Mouse (Mus musculus) erythroid progenitor cell, adult 5-6 weeks (primary cell): ENCODE results near the gene Col5a3. TPM values are rescaled to one million over a fixed set of nuclear protein-coding genes. Genes with fewer than 3 reads are reported as not detected.
"Not testable (repeated sequence)": the region's sequence is repeated elsewhere in the genome, so short reads cannot be mapped to it uniquely, and the experiment has no call there.

Experiments used
- ATAC-seq: replicated peaks from 2 replicates; pipeline ENCODE4 v1.8.0; 2016; ENCODE audit warnings: moderate number of reproducible peaks, mild to moderate bottlenecking, moderate TSS enrichment, inconsistent platforms; ENCODE audit not compliant: poor library complexity, low FRiP score, severe bottlenecking
- total RNA-seq, 2 experiments: library from RNA; stranded (forward) in 1 of 2; stranded (reverse) in 1 of 2; fragments of 150-400 nt in 1 of 2; fragments of 186-747, 209-891 nt in 1 of 2; gene quantifications; 2 replicates each; pipeline versions ENCODE4 v1.2.3 to v1.2.4; 2015 to 2017; ENCODE audit warnings: low replicate concordance in 2 of 2

The Col5a3 gene
- 1.3 TPM in 1 of 2 replicates, not detected in the other for total RNA-seq (2015; ENCODE audit: low replicate concordance)
- 0.39 TPM in 1 of 2 replicates, not detected in the other for total RNA-seq (2017; ENCODE audit: low replicate concordance)

DNA sequence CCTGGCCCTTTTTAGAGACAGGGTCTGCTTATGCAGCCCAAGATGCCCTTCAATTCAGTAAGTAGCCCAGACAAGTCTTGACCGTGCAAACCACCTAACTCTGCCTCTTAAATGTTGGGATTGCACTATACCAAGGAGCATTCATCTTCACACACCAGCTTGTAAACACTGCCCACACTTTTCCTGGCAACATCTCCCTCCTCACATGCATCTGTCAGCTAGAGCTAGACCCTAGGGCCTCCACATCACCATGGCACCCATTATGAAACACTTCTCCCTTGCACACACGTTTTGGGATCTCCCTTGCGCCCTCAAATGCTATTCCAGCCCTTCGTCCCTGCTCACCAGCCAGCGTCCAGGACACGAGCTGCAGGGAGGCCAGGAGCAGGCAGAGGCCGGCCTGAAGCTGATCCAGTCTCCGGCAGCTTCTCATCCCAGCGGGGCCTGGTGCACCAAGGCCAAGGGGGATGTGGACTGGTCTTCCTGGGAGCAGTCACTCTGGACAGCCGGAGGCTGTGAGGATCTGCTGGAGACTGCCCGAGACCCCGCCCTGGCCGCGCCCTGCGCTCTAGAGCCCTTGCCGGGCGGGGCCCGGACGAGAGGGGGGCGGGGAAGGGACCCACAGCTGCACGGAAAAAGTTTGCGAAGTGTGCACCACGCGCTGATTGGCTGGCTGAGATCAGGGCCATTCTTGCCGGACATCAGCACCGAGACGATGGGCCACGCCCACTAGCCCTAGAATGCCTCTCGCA, at the start of gene Col5a3:
TSS of gene Col5a3 (minus strand) at position 547 of the 752 bp plus-strand sequence.
- ATAC-seq, result no peak

DNA sequence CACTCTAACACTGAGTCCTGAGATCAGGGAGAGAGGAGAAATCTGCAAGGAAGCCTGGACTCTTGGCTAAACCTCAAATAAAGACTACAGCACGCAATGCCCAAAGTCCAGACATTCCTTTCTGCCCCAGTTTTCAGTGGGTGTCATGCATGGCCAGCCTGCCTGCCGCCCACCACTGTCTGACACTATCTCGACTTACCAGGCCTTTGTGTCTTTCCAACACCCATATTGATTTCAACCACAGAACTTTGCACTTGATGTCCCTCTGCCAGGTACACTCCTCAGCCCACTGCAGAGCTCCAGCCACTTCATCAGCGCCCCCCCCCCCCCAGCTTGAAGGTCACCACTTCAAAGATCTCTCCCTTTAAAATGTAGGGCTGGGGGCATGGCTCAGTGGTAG, 47.4 kb upstream of the Col5a3 start:
- no peak for ATAC-seq

DNA sequence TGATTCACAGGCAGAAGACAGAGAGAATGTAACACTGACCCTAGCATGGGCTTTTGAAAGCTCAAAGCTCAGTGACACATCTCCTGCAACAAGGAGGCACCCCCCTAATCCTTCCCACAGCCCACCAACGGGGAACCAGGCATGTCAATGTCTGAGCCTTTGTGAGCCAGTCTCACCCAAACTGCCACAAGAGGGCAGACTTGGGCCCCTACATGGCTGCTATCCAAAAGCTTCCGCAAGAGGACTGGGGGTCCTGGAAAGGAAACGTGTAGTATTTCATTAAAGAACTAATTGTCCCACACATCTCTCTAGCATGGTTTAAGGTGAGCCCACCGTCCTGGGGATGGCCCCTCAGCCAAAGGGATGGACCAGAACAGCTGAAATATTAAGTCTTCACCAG, 47.0 kb upstream of the Col5a3 start:
- ATAC-seq, result no peak

DNA sequence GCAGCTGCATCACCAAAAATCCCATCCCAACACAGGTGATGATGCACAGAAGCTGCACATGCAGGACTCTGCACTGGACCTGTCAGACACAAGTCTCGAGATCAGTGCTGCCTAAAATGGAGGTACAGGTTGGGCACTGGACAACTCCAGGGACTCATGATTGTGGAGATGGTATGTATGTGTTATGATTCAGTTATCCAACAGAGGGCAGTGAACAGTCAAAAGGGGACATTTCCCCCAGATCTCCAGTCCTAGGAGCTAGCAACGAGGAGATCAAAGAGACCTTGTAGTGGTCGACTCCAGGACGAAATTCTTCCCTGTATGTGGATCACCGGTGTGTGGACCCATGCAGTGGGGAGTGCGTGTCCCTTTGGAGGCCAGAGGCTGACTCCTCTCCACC, 45.1 kb upstream of the Col5a3 start:
- no peak for ATAC-seq

DNA sequence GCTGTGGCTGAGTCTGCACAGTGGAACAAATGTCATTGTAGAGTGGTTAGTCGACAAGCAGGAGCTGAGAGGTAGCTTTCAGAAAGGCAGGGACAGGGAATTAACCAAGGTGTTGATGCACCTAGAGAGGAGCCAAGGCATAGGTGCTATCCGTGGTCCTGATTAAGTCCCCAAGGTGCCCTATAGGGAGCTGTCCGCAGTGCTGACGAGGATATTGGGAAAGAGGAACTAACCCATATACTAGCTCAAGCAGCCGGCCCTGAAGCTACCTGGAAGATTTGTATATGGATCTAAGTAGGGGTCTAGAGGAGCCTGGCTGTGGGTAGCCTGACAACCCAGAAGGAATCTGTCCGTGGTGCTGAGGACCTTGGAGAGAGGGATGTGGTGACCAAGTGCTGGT, 42.3 kb upstream of the Col5a3 start:
- ATAC-seq, result no peak

DNA sequence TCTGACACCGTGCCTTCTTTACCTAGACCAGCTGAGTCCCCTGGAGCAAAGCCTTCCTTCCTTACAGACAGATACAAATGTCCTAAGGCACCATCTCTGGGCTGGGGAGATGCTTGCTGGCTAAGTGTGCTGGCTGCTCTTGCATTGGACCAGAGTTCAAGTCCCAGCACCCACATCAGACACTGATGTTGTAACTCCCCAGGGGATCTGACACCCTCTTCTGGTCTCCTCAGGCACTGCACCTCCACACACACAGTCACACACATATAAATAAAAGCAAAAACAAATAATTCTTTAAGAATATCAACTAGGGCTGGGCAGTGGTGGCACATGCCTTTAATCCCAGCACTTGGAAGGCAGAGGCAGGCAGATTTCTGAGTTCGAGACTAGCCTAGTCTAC, 35.3 kb upstream of the Col5a3 start:
- no peak for ATAC-seq

DNA sequence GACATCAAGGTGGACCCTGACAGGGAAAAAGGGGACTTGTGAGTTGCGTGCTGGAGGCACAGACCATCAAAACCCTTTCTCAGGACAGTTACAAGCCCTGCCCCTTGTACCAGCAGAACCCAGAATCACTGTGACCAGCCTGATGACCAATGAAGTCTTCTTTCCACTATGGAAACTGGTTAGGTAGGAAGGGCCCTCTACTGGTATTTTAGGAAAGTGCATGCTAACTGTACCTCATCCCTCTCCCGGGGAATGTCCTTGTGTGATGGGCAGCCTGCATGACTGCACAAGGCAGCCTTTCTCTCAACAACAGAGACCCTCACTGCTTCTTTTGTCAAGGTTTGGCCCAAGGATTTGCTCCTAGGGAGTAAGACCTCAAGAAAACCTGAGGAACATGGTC, 27.8 kb upstream of the Col5a3 start:
- ATAC-seq, result no peak

DNA sequence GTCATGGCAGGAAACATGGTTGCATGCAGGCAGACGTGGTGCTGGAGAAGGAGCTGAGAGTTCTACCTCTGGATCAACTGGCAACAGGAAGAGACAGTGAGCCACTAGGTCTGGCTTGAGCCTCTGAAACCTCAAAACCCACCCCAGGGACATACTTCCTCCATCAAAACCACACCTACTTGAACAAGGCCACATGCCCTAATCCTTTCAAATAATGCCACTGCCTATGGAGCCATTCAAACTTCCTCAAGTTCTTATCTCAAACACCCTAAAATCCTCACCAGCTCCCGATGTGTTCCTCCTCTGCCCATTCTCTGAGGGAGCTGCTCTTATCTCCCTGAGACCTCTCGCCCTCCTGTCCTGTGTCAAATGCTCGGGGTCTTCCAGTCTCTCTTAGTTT, 27.3 kb upstream of the Col5a3 start:
- no peak for ATAC-seq

DNA sequence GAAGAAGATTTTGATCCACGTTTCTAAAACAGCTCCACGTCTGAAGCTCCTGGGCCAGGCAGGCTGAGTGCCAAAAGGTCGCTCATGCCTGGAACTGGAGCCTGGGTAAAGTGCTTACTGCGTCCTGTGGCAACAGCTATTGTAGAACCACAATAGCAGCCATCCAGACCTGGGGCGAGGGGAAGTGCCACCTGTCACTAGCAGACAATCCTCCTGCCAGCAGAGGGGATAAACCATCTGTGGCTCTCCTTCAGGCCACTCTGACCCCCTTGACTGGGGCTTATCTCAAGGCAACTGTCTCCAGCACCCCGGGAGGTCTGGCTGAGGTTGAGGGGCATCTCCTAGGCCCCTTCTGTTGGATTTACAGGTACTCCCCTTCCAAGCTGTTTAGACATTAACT, 24.1 kb upstream of the Col5a3 start:
- no peak for ATAC-seq

DNA sequence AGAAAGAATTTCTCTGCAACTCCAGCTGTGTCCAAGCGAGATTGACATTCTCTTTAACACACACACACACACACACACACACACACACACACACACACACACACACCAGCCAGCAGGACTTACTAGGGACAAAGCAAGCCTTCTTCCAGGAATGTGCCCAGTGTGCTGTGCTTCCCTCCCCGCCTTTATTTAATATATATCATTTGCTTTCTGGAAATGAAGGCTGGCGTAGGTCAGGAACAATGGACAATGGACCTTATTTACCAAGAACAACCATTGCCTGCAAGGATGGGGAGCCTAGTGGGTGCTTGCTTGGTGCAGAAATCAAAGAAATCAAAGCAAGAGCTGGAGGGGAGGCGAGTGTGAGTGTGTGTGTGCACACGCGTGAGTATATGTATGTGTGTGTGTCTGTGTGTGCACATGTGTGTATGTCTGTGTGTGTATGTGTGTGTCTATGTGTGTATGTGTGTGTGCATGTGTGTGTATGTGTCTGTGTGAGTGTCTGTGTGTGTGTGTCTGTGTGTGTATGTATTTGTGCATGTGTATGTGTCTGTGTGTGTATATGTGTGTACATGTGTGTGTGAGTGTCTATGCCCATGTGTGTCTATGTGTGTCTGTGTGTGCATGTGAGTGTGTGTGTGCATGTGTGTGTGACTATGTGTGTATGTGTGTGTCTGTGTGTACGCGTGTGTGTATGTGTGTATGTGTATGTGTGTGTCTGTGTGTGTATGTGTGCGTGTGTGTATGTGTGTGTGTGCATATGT, 22.5 kb upstream of the Col5a3 start:
- ATAC-seq, result no peak

DNA sequence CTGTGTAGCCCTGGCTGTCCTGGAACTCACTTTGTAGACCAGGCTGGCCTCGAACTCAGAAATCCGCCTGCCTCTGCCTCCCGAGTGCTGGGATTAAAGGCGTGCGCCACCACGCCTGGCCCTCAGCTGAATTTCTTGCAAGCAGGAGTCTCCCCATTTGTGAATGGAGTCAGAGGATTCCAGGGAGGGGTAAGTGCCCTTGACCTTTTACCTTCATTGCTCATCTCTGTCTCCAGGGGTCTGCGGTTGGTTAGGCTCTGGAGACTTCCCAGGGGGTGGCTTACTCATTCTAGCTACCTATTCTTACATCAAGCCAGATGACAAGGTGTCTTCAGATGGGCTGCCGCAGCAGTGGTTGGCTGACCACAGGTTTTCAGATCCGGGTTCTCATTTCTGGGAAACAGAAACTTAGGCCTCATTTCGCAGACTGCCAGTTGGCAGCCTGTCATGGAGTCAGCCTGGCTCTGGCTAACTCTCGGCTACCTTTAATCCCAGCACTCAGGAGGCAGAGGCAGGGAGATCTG, 20.6 kb upstream of the Col5a3 start:
- ATAC-seq, result not testable (repeated sequence)

DNA sequence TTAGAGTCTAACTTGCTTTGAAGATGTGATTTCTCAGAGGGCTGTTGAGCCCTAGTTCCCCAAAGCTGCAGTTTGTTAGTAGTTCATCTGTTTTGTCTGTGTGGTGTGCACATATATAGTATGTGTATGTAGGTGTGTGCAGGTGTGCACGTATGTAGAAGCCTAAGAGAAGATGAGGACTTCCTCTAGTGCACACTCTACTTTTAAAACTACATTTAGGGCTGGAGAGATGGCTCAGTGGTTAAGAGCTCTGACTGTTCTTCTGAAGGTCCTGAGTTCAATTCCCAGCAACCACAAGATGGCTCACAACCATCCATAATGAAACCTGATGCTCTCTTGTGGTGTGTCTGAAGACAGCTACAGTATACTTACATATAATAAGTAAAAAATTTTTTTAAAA, 20.0 kb upstream of the Col5a3 start:
- no peak for ATAC-seq

DNA sequence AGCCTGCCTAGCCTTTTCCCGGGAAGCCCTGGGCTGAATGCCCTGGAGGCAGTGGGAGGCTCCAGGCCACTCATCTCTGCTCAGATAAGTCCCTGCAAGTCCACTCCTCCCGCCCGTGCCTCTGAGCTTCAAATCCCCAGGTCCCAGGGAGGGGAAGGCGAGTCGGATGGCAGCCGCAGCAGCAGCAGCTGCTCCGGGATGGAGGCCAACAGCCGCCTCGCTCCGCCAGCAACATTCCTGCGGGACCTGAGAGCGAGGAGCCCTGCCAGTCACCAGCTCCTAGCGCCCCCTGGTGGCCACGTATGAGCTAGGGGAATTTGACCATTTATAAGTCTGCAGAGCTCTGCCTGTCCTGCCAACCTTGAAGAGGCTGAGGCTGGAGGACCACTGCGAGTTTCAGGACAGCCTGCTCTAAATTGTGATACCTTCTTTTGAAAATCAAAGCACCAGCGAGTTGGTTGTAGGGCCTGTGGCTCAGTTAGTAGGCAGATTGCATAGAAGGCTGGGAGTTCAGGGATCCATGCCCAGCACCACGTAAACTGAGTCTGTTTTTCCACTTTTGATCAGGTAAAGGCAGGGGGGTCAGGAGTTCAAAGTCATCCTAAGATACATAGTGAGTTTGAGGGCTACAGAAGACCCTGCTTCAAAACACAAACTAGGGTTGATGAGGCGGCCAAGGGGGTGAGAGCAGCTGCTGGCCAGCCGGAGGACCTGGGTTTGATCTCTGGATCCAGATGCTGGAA, 16.2 kb upstream of the Col5a3 start:
- ATAC-seq, result peak; percentile 71

DNA sequence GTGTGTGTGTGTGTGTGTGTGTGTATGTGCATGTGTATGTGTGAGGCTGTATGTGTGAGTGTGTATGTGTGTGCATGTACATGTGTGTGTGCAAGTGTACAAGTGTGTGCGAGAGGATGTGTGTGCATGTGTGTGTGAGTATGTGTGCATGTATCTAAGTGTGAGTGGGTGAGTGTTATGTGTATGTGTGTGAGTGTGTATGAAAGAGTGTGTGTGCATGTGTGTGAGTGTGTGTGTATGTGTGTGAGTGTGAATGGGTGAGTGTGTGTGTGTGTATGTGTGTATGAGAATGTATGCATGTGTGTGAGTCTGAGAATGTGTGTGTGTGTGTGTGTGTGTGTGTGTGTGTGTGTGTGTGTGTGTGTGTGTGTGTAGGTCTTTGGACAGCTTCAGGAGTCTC, 13.3 kb upstream of the Col5a3 start:
- no peak for ATAC-seq

DNA sequence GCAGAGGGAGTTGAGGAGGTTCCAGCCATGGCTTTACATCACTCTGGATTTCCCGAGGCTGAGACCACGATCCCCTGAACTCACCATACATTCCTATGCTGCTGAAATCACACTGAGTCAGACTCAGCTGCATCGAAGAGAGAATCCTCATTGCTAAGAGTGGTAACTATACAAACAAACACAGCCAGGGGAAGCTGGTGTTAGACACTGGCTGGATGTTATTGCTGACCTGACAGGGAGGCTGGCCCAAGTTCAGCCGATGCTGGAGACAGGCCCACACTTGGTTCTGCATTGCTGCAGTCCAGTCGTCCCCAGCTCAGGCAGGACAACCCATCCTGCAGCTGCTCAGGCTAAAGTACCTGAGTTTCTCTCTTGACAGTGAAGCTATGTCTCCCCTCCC, 10.9 kb upstream of the Col5a3 start:
- no peak for ATAC-seq

DNA sequence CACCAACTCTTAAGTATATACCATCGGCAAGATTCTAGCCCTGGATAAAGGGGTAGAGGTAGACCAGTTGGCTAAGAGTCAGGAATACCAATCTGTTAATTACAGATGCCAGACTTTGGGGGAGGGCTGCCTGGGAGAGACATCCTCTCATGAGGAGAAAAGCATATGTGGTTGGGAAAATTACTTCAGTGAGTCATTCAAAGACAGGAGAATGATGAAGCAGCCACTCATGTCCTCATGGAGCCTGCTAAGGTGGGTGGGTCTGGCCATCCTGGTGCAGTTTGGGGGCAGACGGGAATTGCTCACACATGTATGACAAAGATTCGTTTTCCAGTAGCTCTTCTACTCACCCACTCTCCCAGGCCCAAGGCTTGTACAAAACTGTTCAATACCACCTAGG, 8.0 kb upstream of the Col5a3 start:
- no peak for ATAC-seq

DNA sequence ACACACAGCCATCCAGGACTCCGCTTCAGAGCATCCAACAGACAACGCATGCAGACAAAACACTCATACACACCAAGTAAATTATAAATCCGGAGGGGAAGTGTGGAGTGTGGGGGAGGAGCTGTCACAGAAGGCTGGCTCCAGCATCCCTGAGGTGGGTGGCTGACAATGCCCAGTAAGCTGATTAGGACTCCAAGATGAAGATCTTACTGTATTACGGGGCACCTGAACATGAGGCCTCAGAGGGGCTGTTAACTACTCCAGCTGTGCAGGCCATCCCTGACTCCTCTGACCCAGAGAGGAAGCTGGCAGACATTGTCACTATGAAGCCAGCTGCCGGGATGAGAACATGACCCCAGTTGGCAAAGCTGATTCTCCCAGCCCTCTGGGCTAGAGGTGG, 5.1 kb upstream of the Col5a3 start:
- ATAC-seq, result no peak

DNA sequence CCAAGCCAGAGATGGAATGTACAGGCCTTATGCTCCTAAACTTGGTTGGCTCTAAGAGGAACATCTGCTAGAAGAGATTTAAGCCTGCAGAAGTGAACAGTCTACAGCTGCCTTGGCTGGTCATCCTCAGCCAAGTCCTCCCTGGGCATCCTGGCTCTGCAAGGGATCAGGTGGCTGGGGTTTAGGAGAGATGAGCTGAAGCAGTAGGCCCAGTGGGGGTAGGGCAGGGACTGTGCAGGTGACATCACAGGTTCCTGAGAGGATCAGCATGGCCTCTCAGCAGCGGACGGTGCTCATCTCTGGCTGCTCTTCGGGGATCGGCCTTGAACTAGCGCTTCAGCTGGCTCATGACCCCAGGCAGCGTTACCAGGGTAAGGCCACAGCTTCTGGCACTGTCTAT, 3.4 kb upstream of the Col5a3 start, which contains the start of gene Rdh8:
TSS of gene Rdh8 (plus strand) at position 268 of the 400 bp plus-strand sequence.
- ATAC-seq, result no peak

DNA sequence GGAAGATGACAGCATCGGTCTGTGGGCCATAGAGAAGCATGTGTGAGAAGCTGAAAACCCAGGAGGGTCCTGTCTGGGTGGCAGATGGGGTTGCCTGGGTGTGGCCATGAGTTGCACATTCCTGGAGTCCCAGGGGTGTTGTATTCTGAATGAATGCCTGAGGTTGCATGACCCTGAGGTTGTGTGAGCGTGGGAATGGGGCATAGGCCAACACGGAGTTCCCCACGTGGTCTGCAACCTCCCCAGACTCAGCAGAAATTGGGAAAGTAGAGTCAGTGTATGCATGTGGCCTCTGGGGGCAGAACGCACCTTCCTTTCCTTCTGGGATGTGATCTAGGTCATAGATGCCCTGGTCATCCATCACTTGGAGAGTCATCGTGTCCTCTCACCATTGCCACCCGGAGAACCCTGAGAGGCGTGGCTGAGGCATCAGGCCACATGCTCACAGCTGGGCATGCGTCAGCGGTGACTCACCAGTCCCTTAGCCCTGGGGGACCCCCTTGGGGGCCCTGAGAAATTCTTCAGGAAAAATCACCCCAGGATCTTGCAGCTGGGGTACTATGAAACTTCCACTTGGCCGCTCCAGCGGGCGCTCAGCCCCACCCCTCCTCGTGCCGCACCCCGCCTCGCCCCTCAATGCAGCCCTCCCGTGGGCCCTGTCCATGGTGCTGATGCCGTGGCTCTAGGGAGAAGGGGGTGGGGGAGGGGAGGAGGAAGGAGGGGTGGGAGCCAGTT, 2.2 kb downstream of the Col5a3 start:
- ATAC-seq, result no peak

DNA sequence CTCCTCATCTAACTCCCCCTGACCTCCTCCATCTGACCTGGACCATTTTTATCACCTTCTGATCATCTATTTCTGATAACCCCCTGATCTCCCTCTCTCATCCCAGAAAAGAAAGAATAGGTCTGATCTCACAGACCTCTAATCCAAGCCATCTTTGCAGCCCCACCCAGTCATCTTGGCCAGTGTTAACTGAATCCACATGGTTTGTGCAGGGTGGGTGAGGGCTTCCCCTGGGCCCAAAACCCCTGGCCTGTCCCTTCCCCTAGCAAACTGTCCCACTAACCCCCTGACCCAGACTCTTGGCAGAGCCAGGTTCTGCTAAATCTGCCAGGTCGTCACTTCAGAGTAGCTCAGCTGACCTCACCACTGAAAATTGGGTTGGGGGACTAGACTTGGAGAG, 4.1 kb downstream of the Col5a3 start:
- no peak for ATAC-seq
